Mouse (Mus musculus) embryonic fibroblast, embryonic 13.5 days (primary cell): Measurements from ENCODE around the gene Fam241b. TPM values are rescaled to one million over a fixed set of nuclear protein-coding genes. Genes with fewer than 3 reads are reported as not detected.

Experiments used
- H3K27ac ChIP-seq: 2 replicates; pipeline ENCODE4 v1.5.1; 2012; ENCODE audit warnings: low read length, control low read depth, inconsistent platforms; ENCODE audit not compliant: insufficient read depth
- H3K4me1 ChIP-seq: 2 replicates; pipeline ENCODE4 v1.6.1; 2011; ENCODE audit warnings: low read length; ENCODE audit not compliant: control insufficient read depth, insufficient read depth
- H3K4me3 ChIP-seq: 2 replicates; pipeline ENCODE4 v1.5.1; 2011; ENCODE audit warnings: mild to moderate bottlenecking, control low read depth, low read length; ENCODE audit not compliant: insufficient read depth
- CTCF ChIP-seq: IDR thresholded peaks from 2 replicates; pipeline ENCODE4 v1.5.1; 2011; ENCODE audit warnings: mild to moderate bottlenecking, control low read depth, low read length, moderate library complexity, borderline replicate concordance; ENCODE audit not compliant: insufficient read depth
- POLR2A ChIP-seq: IDR thresholded peaks from 2 replicates; pipeline ENCODE4 v1.6.1; 2011; ENCODE audit warnings: low read depth, mild to moderate bottlenecking, control low read depth, low read length, moderate library complexity
- polyA plus RNA-seq: library from polyadenylated mRNA; stranded (reverse); fragments of >200 nt; gene quantifications from 2 replicates; pipeline ENCODE4 v1.2.4, GENCODE M21; 2011; ENCODE audit warnings: low read depth; ENCODE audit not compliant: missing spikeins, insufficient read length

Gene Fam241b
- polyA plus RNA-seq, 1 experiment = 0.81 TPM

- TF ChIP-seq POLR2A = no peak
- no peak for TF ChIP-seq CTCF
- Histone ChIP-seq H3K4me1 (no peaks in the 10 kb centered on the region), H3K27ac (no peak overlapping the region), H3K4me3 (no peak overlapping the region)
Observed at GRCm38 (mm10) chr10:62174533-62175313, 31.0 kb upstream of the Fam241b start.

- Histone ChIP-seq H3K27ac (no peak overlapping the region), H3K4me1 (no peaks in the 10 kb centered on the region), H3K4me3 (no peak overlapping the region)
- TF ChIP-seq POLR2A (no peak), CTCF (no peak)
Observed at GRCm38 (mm10) chr10:62173941-62174448, 30.3 kb upstream of the Fam241b start.

GRCm38 (mm10) chr10:62172841-62173553, 29.3 kb upstream of the Fam241b start:
- Histone ChIP-seq H3K27ac (no peak overlapping the region), H3K4me1 (no peaks in the 10 kb centered on the region), H3K4me3 (no peak overlapping the region)
- no peak for TF ChIP-seq POLR2A
- TF ChIP-seq CTCF = no peak

GRCm38 (mm10) chr10:62162410-62162809, 18.7 kb upstream of the Fam241b start:
- no peaks in the 10 kb centered on the region for H3K4me1 ChIP-seq
- no peak overlapping the region for H3K27ac ChIP-seq
- TF ChIP-seq CTCF = no peak
- no peak for TF ChIP-seq POLR2A
- H3K4me3 ChIP-seq = no peak overlapping the region

GRCm38 (mm10) chr10:62149929-62150328, 6.2 kb upstream of the Fam241b start:
- Histone ChIP-seq H3K27ac (no peak overlapping the region), H3K4me1 (no peaks in the 10 kb centered on the region), H3K4me3 (no peak overlapping the region)
- TF ChIP-seq POLR2A (no peak), CTCF (no peak)

GRCm38 (mm10) chr10:62147466-62148248, 3.9 kb upstream of the Fam241b start:
- Histone ChIP-seq H3K4me1 (no peaks in the 10 kb centered on the region), H3K4me3 (no peak overlapping the region), H3K27ac (no peak overlapping the region)
- TF ChIP-seq POLR2A (no peak), CTCF (no peak)

GRCm38 (mm10) chr10:62145957-62146356, 2.2 kb upstream of the Fam241b start:
- Histone ChIP-seq H3K27ac (no peak overlapping the region), H3K4me1 (no peaks in the 10 kb centered on the region), H3K4me3 (no peak overlapping the region)
- no peak for TF ChIP-seq CTCF
- TF ChIP-seq POLR2A = no peak

GRCm38 (mm10) chr10:62138040-62138439, 5.7 kb downstream of the Fam241b start:
- Histone ChIP-seq H3K27ac (no peak overlapping the region), H3K4me1 (no peaks in the 10 kb centered on the region), H3K4me3 (no peak overlapping the region)
- TF ChIP-seq CTCF = no peak

GRCm38 (mm10) chr10:62137150-62137549, 6.6 kb downstream of the Fam241b start:
- Histone ChIP-seq H3K4me3 (no peak overlapping the region), H3K4me1 (no peaks in the 10 kb centered on the region), H3K27ac (no peak overlapping the region)
- TF ChIP-seq CTCF (no peak), POLR2A (no peak)
